Mouse (Mus musculus): ENCODE measurements around the gene Elf4.

The Elf4 gene

GRCm38 (mm10) chrX:48423671-48424070 is 39.3 kb downstream of the Elf4 start:
- no peaks in the 10 kb centered on the region for H3K27me3 ChIP-seq (ENCODE audit: insufficient read depth, low read length)
- H3K4me1 ChIP-seq (replicated peaks; ENCODE audit: low read depth, low read length): peaks cover 41% of the 10 kb centered on the region
- no peak overlapping the region for H3K4me3 ChIP-seq (replicated peaks; ENCODE audit: low read length)
- no peaks in the 10 kb centered on the region for H3K36me3 ChIP-seq (ENCODE audit: insufficient read depth, low read length)
- no peaks in the 10 kb centered on the region for H3K9me3 ChIP-seq (ENCODE audit: low read length)
- no peak for TF ChIP-seq NANOG (IDR thresholded peaks at IDR 0.05; ENCODE audit: borderline replicate concordance, low read length)
- no peak for TF ChIP-seq POU5F1 (IDR thresholded peaks at IDR 0.05; ENCODE audit: borderline replicate concordance, low read length)
- TF ChIP-seq CTCF (conservative IDR thresholded peaks at IDR 0.05; ENCODE audit: low read length): no peak

- H3K4me1 ChIP-seq (replicated peaks; ENCODE audit: low read depth, low read length): peaks cover 34% of the 10 kb centered on the region
- H3K4me3 ChIP-seq (replicated peaks; ENCODE audit: low read length): no peak overlapping the region
- no peaks in the 10 kb centered on the region for H3K9me3 ChIP-seq (ENCODE audit: low read length)
- H3K36me3 ChIP-seq (ENCODE audit: insufficient read depth, low read length): no peaks in the 10 kb centered on the region
- TF ChIP-seq POU5F1 (IDR thresholded peaks at IDR 0.05; ENCODE audit: borderline replicate concordance, low read length) (no peak), CTCF (conservative IDR thresholded peaks at IDR 0.05; ENCODE audit: low read length) (peak; percentile 95), NANOG (IDR thresholded peaks at IDR 0.05; ENCODE audit: borderline replicate concordance, low read length) (no peak)
- H3K27me3 ChIP-seq (ENCODE audit: insufficient read depth, low read length): no peaks in the 10 kb centered on the region
Observed at GRCm38 (mm10) chrX:48422986-48423385, 39.9 kb downstream of the Elf4 start.

GRCm38 (mm10) chrX:48418417-48418816 is 44.5 kb downstream of the Elf4 start:
- Histone ChIP-seq H3K36me3 (ENCODE audit: insufficient read depth, low read length) (0 out of 2 replicates have a peak, but pooled peaks cover 3% of the 10 kb centered on the region), H3K27me3 (ENCODE audit: insufficient read depth, low read length) (no peaks in the 10 kb centered on the region)
- TF ChIP-seq NANOG (IDR thresholded peaks at IDR 0.05; ENCODE audit: borderline replicate concordance, low read length) (no peak), POU5F1 (IDR thresholded peaks at IDR 0.05; ENCODE audit: borderline replicate concordance, low read length) (no peak), CTCF (conservative IDR thresholded peaks at IDR 0.05; ENCODE audit: low read length) (no peak)

GRCm38 (mm10) chrX:48414291-48414690 is 48.6 kb downstream of the Elf4 start:
- H3K4me1 ChIP-seq (replicated peaks; ENCODE audit: low read depth, low read length): peaks cover 10% of the 10 kb centered on the region
- 0 out of 2 replicates have a peak, but pooled peaks cover 3% of the 10 kb centered on the region for H3K36me3 ChIP-seq (ENCODE audit: insufficient read depth, low read length)
- no peaks in the 10 kb centered on the region for H3K9me3 ChIP-seq (ENCODE audit: low read length)
- no peaks in the 10 kb centered on the region; the same call in 1 of the 2 replicates for H3K27me3 ChIP-seq (ENCODE audit: insufficient read depth, low read length)
- no peak overlapping the region for H3K4me3 ChIP-seq (replicated peaks; ENCODE audit: low read length)
- TF ChIP-seq CTCF (conservative IDR thresholded peaks at IDR 0.05; ENCODE audit: low read length) (no peak), NANOG (IDR thresholded peaks at IDR 0.05; ENCODE audit: borderline replicate concordance, low read length) (no peak), POU5F1 (IDR thresholded peaks at IDR 0.05; ENCODE audit: borderline replicate concordance, low read length) (no peak)

More at GRCm38 (mm10) chrX:48418417-48418816, 44.5 kb downstream of the Elf4 start:
- Histone ChIP-seq H3K4me3 (replicated peaks; ENCODE audit: low read length) (no peak overlapping the region), H3K9me3 (ENCODE audit: low read length) (no peaks in the 10 kb centered on the region), H3K4me1 (replicated peaks; ENCODE audit: low read depth, low read length) (no peaks in the 10 kb centered on the region)

- H3K27me3 ChIP-seq (ENCODE audit: insufficient read depth, low read length): no peaks in the 10 kb centered on the region; the same call in 1 of the 2 replicates
Observed at GRCm38 (mm10) chrX:48412629-48413028, 50.3 kb downstream of the Elf4 start.

GRCm38 (mm10) chrX:48410388-48410776 is 52.5 kb downstream of the Elf4 start:
- no peak for TF ChIP-seq NANOG (IDR thresholded peaks at IDR 0.05; ENCODE audit: borderline replicate concordance, low read length)
- 0 out of 2 replicates have a peak, but pooled peaks have one; percentile 26 for TF ChIP-seq CTCF (conservative IDR thresholded peaks at IDR 0.05; ENCODE audit: low read length)
- no peak for TF ChIP-seq POU5F1 (IDR thresholded peaks at IDR 0.05; ENCODE audit: borderline replicate concordance, low read length)
- no peaks in the 10 kb centered on the region; the same call in 1 of the 2 replicates for H3K27me3 ChIP-seq (ENCODE audit: insufficient read depth, low read length)
- H3K4me3 ChIP-seq (replicated peaks; ENCODE audit: low read length): peak overlapping the region; percentile 81
- H3K4me1 ChIP-seq (replicated peaks; ENCODE audit: low read depth, low read length): peaks cover 17% of the 10 kb centered on the region
- no peaks in the 10 kb centered on the region for H3K9me3 ChIP-seq (ENCODE audit: low read length)
- H3K36me3 ChIP-seq (ENCODE audit: insufficient read depth, low read length): no peaks in the 10 kb centered on the region

More at GRCm38 (mm10) chrX:48412629-48413028, 50.3 kb downstream of the Elf4 start:
- peaks cover 14% of the 10 kb centered on the region for H3K4me1 ChIP-seq (replicated peaks; ENCODE audit: low read depth, low read length)
- no peaks in the 10 kb centered on the region for H3K9me3 ChIP-seq (ENCODE audit: low read length)
- 0 out of 2 replicates have a peak, but pooled peaks cover 3% of the 10 kb centered on the region for H3K36me3 ChIP-seq (ENCODE audit: insufficient read depth, low read length)
- TF ChIP-seq NANOG (IDR thresholded peaks at IDR 0.05; ENCODE audit: borderline replicate concordance, low read length) (no peak), CTCF (conservative IDR thresholded peaks at IDR 0.05; ENCODE audit: low read length) (no peak), POU5F1 (IDR thresholded peaks at IDR 0.05; ENCODE audit: borderline replicate concordance, low read length) (no peak)
- H3K4me3 ChIP-seq (replicated peaks; ENCODE audit: low read length): no peak overlapping the region

- H3K4me1 ChIP-seq (replicated peaks; ENCODE audit: low read depth, low read length): peaks cover 17% of the 10 kb centered on the region
- peak overlapping the region; percentile 81 for H3K4me3 ChIP-seq (replicated peaks; ENCODE audit: low read length)
- TF ChIP-seq CTCF (conservative IDR thresholded peaks at IDR 0.05; ENCODE audit: low read length) (no peak), NANOG (IDR thresholded peaks at IDR 0.05; ENCODE audit: borderline replicate concordance, low read length) (no peak), POU5F1 (IDR thresholded peaks at IDR 0.05; ENCODE audit: borderline replicate concordance, low read length) (no peak)
- H3K9me3 ChIP-seq (ENCODE audit: low read length): no peaks in the 10 kb centered on the region
- no peaks in the 10 kb centered on the region for H3K36me3 ChIP-seq (ENCODE audit: insufficient read depth, low read length)
- H3K27me3 ChIP-seq (ENCODE audit: insufficient read depth, low read length): no peaks in the 10 kb centered on the region; the same call in 1 of the 2 replicates
Observed at GRCm38 (mm10) chrX:48409611-48410387, 53.1 kb downstream of the Elf4 start.

- Histone ChIP-seq H3K9me3 (ENCODE audit: low read length) (no peaks in the 10 kb centered on the region), H3K36me3 (ENCODE audit: insufficient read depth, low read length) (peaks cover 16% of the 10 kb centered on the region; the same call in 1 of the 2 replicates), H3K4me3 (replicated peaks; ENCODE audit: low read length) (no peak overlapping the region), H3K27me3 (ENCODE audit: insufficient read depth, low read length) (no peaks in the 10 kb centered on the region), H3K4me1 (replicated peaks; ENCODE audit: low read depth, low read length) (0 out of 2 replicates have a peak, but pooled peaks cover 12% of the 10 kb centered on the region)
- TF ChIP-seq NANOG (IDR thresholded peaks at IDR 0.05; ENCODE audit: borderline replicate concordance, low read length) (no peak), POU5F1 (IDR thresholded peaks at IDR 0.05; ENCODE audit: borderline replicate concordance, low read length) (no peak), CTCF (conservative IDR thresholded peaks at IDR 0.05; ENCODE audit: low read length) (no peak)
Observed at GRCm38 (mm10) chrX:48405141-48405540, 57.8 kb downstream of the Elf4 start.
